Comparison of ENCODE assay signal across 32 mouse cellular contexts in genomic region chr16:97141943-97142342, GRCm38 (mm10). TPM values are rescaled to one million over a fixed set of nuclear protein-coding genes. Genes with fewer than 3 reads are reported as not detected.
"Had no signal": no experiment of that assay in that cellular context is flagged by ENCODE, and none has a peak within 500 bp of the region (broad histone marks: within the 10 kb centered on the region; RNA-seq: fewer than 3 reads in every experiment).

No protein-coding gene starts in this region.

- H3K4me3 ChIP-seq: gastrocnemius, adult 2 months; heart, embryonic 10.5 days; heart, embryonic 12.5 days; hindbrain, embryonic 13.5 days; hindbrain, embryonic 15.5 days; kidney, embryonic 15.5 days; limb, embryonic 10.5 days; limb, embryonic 12.5 days; liver, embryonic 13.5 days; liver, embryonic 15.5 days had no signal

- H3K9me3 ChIP-seq: heart, embryonic 10.5 days; heart, embryonic 12.5 days; hindbrain, embryonic 13.5 days; hindbrain, embryonic 15.5 days; kidney, embryonic 15.5 days; limb, embryonic 10.5 days; limb, embryonic 12.5 days; liver, embryonic 13.5 days; liver, embryonic 15.5 days had no signal

- ATAC-seq: hindbrain, postnatal 0 days; intestine, embryonic 16.5 days; liver, postnatal 0 days had no signal

- H3K36me3 ChIP-seq: heart, embryonic 10.5 days; heart, embryonic 12.5 days; hindbrain, embryonic 13.5 days; hindbrain, embryonic 15.5 days; kidney, embryonic 15.5 days; limb, embryonic 10.5 days; limb, embryonic 12.5 days; liver, embryonic 13.5 days; liver, embryonic 15.5 days had no signal

- H3K4me1 ChIP-seq: heart, embryonic 10.5 days; heart, embryonic 12.5 days; kidney, embryonic 15.5 days; limb, embryonic 10.5 days; limb, embryonic 12.5 days; liver, embryonic 13.5 days; liver, embryonic 15.5 days had no signal

- H3K9ac ChIP-seq: heart, embryonic 12.5 days; hindbrain, embryonic 13.5 days; hindbrain, embryonic 15.5 days; kidney, embryonic 15.5 days; limb, embryonic 12.5 days; liver, embryonic 13.5 days; liver, embryonic 15.5 days; liver, postnatal 0 days had no signal

- DNase-seq: gastrocnemius, adult 2 months; gastrocnemius, postnatal 10 days; gastrocnemius, postnatal 25 days; heart, adult 18-20 months; heart, postnatal 10 days; heart, postnatal 4 days; kidney, adult 11 months; kidney, adult 2 months; kidney, adult 9 months; kidney, postnatal 14 days; kidney, postnatal 36 days; layer of hippocampus, adult 9-11 months; layer of hippocampus, postnatal 36 days; liver; liver, embryonic 13.5 days; liver, postnatal 0 days had no signal

- H3K27ac ChIP-seq: gastrocnemius, adult 2 months; heart, embryonic 10.5 days; hindbrain, embryonic 13.5 days; hindbrain, embryonic 15.5 days; hindbrain, postnatal 0 days; kidney, embryonic 15.5 days; kidney, postnatal 0 days; limb, embryonic 10.5 days; limb, embryonic 12.5 days; liver, embryonic 13.5 days; liver, embryonic 15.5 days had no signal

- H3K4me2 ChIP-seq: heart, embryonic 12.5 days; hindbrain, embryonic 13.5 days; hindbrain, embryonic 15.5 days; kidney, embryonic 15.5 days; limb, embryonic 12.5 days; liver, embryonic 11.5 days; liver, embryonic 13.5 days; liver, embryonic 15.5 days had no signal

- H3K27me3 ChIP-seq: heart, embryonic 12.5 days; hindbrain, embryonic 13.5 days; hindbrain, embryonic 15.5 days; kidney, embryonic 15.5 days; limb, embryonic 12.5 days; liver, embryonic 13.5 days; liver, embryonic 15.5 days had no signal

RNA-seq across cellular contexts. Expression of gene Dscam, which starts 28.6 kb away (rescaled TPM):
- total RNA-seq: gastrocnemius, adult 2 months; gastrocnemius, postnatal 25 days; heart, adult 8-10 months; heart, postnatal 10 days; heart, postnatal 25 days had no signal
- polyA plus RNA-seq: heart, embryonic 12.5 days; heart, embryonic 14.5 days; heart, embryonic 16.5 days; limb, embryonic 10.5 days; limb, embryonic 12.5 days; liver, embryonic 15.5 days; liver, postnatal 0 days had no signal
